Mouse (Mus musculus) MEL-GATA-1-ER (cell line): ENCODE measurements at regions not wholly inside any gene's neighbourhood (a gene's known extent, or its start where the extent isn't known, plus 50 kb on each side); places are given as distances from the start of the nearest gene placed in this dataset.

Experiments
- DNase-seq: peaks from one replicate; pipeline ENCODE4 v3.0.0-alpha.2; 2012; ENCODE audit warnings: low read depth; ENCODE audit errors: extremely low read depth

- no peak for DNase-seq
Measured at GRCm38 (mm10) chr2:45514290-45515180, 397.3 kb upstream of the Zeb2 start.

DNA sequence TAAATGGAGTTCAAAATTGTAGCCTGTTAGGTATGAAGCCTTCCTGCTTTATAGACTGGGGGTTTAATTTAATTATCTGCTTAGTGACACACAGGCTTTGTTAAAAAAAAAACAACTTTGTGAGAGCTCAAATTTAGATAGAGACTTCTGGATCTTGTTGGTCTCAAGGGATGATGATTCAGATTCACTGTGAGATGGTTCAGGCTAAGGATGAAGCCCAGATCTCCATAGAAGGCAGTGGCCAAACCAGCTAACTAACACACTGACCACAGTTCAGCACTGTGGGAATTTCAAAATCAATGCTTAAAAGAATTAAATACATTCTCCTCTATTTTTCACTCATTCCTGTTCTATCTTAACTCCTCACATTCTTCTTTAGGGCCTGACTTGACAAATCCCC, 395.7 kb upstream of the Zeb2 start:
- DNase-seq: no peak

DNA sequence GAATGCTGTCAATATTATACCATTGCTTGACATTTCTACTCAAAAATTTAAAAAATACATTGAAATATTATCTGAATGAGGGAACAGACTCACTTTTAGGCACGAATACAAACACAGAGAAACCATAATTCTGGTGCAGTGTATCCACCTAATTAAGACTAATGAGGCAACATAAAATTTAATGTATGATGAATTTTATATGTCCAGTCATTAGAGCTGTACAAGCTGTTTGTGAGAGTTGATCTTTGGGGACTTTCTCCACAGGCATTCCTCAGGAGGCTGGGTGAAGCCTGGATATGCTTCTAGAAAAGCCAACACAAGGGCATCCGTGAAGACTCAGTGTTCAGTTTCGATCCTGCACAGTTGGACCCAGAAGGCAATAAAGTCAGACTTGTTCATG, 394.6 kb upstream of the Zeb2 start:
- no peak for DNase-seq

DNA sequence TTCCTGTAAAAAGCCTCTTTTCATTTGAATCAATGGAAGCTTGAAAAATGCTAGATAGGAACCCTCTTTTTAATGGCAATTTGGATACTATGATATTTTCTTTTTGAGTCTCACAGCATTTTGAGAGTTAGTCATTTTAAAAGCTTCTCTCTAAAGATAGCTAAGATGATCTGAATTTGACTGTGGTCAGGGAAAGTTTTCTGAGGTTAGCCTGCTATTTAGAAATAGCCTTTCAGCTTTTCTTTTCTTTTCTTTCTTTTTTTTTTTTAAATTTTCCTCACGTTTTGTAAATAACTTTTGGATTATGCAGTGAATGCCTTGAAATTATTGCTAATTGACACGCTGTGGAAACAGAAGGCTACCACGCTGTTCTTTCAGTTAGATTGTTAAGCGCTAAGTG, 387.3 kb upstream of the Zeb2 start:
- DNase-seq: no peak

DNA sequence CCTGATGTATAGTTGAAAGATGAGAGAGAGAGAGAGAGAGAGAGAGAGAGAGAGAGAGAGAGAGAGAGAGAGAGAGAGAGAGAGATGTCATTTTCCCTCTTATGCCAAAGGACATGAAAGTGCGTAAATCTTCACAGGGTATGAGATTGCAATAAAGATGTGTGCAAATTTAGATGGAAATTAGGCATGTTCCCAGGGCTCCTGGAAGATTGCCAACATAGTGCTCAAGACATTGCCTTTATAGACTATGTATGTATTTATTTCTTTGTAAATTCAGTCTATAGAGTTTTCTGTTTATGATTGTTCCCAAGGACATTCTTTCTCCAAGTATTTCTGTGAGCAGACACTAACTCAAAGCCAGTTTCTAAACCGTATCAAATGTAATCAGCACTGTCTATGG, 376.5 kb upstream of the Zeb2 start:
- no peak for DNase-seq

GRCm38 (mm10) chr2:45486530-45486929, 369.3 kb upstream of the Zeb2 start:
- DNase-seq: no peak

GRCm38 (mm10) chr2:45485477-45485876, 368.3 kb upstream of the Zeb2 start:
- DNase-seq: no peak

DNA sequence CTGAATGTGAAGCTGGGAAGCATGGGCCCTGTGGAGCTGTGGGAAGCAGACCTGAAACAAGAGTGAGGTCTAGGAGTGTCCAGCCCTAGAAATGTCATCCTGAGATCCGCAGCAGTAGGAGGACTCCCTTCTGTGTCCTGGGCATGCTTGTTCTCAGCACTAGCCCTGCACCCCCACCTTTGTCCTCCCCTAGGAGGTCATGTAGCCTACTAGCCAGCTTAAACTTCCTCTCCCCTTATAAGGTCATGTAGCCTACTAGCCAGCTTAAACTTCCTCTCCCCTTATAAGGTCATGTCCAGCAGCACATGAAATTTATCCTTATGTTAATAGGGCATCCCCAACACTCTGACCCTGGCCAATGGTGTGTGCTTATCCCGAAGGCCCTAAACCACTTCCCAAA, 363.5 kb upstream of the Zeb2 start:
- no peak for DNase-seq

DNA sequence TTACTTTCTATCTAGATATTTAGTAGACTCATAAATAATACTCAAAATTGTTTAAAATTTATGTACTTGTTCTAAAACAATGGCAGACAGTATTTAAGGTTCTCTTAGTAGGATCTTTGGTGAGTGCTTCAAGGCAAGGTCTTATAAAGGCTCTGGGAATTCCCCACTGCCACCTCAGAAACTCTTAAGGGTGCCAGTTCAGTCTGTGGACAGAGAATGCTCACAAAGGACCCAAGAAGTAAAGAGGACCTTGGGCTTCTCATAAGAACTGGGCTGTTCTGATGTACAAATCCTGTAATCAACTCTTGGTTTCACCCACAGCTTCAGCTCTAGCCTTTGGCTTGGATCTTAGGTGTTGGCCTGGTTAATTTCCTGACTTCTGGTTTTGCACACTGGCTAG, 358.8 kb upstream of the Zeb2 start:
- DNase-seq: no peak

- no peak for DNase-seq
Measured at GRCm38 (mm10) chr2:45464306-45464705, 347.1 kb upstream of the Zeb2 start.

DNA sequence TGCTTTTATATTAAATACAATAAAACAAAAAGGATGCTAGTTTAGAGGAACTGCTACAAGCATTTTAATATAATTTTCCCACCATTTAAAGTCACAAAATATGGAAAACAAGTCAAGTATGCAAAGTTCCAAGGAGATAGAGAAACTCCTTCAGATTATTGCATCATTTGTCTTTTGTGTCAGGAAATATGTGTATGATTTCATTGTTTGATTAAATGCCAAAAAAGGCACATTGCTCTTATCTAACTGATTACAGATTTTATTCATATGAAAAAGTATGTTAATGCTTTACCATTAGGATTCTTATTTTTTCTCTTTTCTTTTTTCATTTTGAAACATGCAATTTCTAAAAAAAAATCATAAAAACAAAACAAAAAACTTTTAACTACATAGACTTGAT, 342.2 kb upstream of the Zeb2 start:
- no peak for DNase-seq

DNA sequence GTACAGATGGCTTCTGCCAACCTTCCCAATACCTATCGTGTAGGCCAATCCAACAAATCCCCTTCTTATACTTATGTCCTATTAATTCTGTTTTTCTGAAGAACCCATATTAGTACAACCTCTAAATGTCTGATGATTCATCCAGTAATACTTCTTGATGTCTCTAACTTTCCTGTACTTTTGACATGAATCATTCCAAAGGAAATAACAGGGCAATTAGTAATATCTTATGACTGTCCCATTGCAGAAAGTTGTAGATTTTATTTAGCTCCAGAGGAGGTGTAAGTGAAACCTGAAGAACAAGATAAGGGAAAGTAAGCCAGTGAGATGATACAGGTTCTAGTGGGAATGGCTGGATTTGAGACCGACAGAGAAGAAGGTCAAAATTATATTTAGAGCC, 337.6 kb upstream of the Zeb2 start:
- no peak for DNase-seq

GRCm38 (mm10) chr2:45439146-45439545, 322.0 kb upstream of the Zeb2 start:
- DNase-seq: no peak

DNA sequence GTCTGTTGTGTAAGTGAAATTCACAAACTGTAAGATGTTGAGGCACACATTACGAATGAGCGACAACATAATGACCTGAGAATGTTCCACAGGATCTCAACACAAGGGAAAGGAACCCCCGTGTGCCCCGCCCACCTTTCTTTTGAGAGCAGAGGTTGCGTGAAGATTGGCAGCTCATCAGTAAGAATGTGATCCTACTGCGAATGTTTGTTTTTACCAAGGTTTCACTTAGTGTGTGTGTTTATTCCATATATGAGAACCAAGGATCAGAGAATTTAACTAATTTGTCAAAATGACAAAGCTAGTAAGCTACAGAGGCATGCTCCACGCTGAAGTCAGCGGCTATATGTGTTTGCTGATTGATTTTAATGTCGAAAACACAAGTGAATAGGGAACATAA, 321.5 kb upstream of the Zeb2 start:
- DNase-seq: no peak

DNA sequence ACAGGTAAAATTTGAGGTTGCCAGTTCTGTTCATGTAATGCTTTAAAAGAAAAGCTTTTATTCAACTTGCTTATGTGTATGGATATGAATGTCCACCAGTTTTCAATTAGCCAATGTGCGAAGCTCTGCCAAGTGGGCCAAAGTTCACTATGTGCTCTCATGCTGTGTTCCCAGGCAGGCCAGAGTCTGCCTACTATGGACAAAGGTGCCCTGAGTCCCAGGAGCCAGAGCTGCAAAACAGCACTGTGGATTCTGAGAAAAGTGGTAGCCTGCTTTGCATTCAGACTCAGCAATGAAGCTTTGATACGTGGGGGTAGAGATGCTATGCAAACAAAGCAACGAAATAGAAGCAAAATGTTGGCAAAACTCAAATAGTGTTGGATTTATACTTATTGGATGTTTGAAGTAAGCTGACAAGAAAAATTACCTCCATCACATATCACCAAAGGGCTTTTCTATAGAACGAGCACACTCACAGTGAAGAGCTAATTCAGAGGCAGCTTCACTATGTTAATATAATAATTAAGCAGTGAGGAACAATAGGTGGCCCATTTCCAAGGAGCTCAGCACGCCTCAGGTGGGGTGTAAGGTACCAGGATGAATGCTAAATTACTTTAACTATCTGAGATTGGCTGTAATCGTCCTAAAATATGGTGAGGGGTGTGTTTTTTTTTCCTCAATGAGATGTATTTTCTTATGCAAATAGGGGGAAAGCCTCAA, 318.2 kb upstream of the Zeb2 start:
- no peak for DNase-seq

GRCm38 (mm10) chr2:45434789-45435188, 317.6 kb upstream of the Zeb2 start:
- no peak for DNase-seq

- DNase-seq: peak; percentile 4
Measured at GRCm38 (mm10) chr2:45434169-45434568, 317.0 kb upstream of the Zeb2 start.

GRCm38 (mm10) chr2:45431366-45431765, 314.2 kb upstream of the Zeb2 start:
- DNase-seq: no peak

DNA sequence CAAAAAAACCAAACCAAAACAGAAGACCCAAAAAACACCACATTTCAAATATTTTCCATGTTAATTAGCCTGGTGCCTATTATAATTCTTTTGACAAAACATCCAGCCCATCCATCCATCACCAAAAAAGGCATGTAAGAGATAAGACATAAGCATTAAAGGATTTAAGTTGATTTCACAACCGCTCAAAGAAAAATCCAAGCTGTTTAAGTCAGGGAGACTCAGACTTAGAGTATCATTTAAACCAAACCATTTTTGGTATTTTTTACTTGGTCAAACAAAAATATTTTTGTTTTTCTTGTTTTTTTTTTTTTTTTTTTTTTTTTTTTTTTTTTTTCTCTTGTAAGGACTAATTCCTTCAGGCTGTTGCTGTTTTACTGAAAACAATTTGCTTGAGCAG, 304.6 kb upstream of the Zeb2 start:
- no peak for DNase-seq

DNA sequence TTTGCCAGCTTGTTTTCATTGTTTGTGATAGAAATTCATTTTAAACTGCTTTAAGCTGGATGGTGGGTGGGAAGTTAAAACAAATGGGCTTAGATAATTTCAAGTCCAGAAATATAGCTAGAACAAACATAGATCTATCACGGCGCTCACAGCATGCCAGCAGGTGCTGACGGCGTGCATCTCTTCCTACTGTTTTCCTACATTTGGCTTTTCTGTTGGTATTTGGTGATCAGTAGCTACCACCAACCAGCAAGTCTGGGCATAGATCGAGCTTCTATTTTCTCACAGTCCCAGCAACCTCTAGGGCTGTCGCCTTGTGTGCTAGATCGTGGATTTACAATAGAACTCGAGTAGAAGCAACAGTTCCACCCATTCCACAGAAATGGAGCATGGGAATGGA, 290.9 kb upstream of the Zeb2 start:
- no peak for DNase-seq

DNA sequence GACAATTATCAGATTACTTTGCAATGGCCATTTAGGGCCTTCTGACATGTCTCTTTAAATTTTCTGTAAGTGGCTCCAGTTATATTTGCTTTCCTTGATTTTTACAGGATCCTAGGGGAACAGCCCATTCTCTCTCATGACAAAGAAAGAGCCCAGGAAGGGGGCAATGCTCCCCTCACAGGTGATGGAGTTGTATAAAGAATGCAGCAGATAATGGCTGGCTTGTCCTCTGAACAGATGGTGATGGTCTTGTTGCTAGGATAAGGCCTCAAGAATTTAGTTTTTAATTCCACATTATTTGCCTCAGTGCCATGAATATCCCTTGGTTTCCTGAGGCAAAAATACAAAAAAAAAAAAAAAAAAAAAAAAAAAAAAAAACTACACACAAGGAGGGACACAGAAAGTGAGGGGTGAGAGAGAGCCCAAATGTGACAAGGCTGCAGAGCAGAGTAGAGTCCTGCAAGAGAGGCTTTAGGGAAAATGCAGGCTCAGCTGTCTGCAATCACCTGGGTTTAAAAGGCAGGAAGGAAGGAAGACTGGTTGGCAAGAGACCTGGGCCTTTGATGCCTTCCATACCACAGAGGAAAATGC, 272.8 kb upstream of the Zeb2 start:
- DNase-seq: no peak

- DNase-seq: no peak
Measured at GRCm38 (mm10) chr2:45371268-45371667, 254.1 kb upstream of the Zeb2 start.

DNA sequence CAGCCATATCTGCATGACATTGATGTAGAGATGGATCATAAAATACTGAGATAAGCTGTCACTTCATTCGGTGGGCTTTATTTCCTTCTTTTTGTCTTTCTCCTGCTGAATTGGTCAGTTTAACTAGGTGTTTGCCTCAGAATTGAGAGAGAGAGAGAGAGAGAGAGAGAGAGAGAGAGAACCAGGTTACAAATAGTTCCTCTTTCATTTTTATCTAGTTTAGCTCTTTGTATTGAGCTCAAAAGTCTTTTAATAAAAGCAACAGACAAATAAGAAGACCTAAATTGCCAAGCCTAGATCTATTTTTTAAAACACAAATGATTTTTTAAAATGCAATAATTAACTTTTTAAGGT, 253.4 kb upstream of the Zeb2 start:
- DNase-seq: no peak
